Mouse (Mus musculus): ENCODE measurements around the gene Aasdh. TPM values are rescaled to one million over a fixed set of nuclear protein-coding genes. Genes with fewer than 3 reads are reported as not detected.
A peak's percentile ranks its signal among the peaks of the same experiment; 100 is the strongest.

Aasdh gene
- total RNA-seq (2021) = 10 to 100 TPM; 10.6 to 12.1 TPM
- long read RNA-seq, experiment 1, partial matches to known transcripts = 1 of 8 reads
- long read RNA-seq, experiment 1, other reads (novel, unspliced or antisense) = 4 of 8 reads
- long read RNA-seq, experiment 2, partial matches to known transcripts = 0 of 9 reads
- long read RNA-seq, experiment 2, other reads (novel, unspliced or antisense) = 8 of 9 reads

DNA sequence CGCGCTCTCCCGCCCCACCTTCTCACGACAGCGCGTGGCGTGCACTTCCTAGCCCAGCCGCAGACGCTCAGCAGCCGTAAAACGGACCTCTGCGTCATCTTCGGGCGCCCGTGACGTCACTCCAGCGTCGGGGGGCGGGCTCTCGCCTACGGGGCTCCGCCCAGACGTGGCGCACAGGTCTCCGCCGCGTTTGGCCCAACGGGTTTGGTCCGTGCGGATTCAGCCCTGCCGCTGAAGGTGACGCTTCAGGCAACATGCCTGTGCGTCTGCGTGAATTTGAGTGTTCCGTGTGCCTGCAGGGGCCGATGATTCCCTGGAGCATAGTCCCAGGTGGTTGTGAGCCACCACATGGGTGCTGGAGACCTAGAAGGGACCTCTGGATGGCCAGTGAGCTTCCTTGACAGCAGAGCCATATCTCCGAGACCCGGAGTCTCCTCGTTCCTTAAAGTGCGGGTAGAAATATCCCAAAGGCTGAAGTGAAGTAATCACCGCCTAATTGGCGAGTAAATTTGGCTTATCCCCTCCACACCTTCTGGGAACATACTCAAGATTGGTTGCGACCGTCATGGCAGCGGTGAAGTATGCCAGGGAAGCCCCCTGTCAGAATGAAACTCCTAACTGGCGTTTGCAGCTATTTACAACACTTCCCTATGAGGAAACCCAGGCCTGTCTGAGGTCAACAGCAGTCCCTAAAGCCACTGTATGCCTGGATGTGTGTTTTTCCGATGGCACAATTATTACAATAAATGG lies at the start of gene Aasdh:
TSS of gene Aasdh (minus strand) at position 110 of the 750 bp plus-strand sequence.
- DNase-seq (ENCODE audit: low spot score) = peak; percentile 95

DNA sequence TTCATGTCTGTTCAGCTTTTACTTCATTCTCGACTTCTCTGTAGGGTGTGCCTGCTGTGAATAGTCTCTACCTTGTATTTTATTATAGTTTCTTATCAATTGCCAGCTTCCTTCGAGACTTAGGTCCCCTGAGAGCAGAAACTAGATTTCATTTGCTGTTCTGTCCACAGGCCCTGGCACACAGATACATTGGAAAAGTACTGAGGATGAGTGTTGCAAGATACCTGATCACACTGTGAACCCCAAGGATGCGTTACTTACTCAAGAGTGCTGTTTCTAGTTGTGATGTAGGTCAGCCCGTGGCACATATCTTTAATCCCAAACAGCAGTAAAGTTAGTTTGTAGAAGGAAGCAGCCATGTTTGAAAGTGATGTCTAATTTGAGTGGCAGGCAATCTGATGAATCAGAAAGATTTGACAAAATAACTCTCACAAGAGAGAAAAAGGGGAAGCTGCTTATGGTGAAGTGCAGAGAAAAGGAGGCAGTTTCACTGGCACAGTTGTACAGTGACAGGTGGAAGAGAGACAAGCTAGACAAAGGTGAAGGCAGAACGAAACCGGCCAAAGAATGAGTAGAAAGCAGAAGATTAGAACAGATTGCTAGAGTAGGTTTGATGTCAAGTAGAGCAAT lies 49.1 kb upstream of the Aasdh start:
- DNase-seq (ENCODE audit: low spot score) = no peak

DNA sequence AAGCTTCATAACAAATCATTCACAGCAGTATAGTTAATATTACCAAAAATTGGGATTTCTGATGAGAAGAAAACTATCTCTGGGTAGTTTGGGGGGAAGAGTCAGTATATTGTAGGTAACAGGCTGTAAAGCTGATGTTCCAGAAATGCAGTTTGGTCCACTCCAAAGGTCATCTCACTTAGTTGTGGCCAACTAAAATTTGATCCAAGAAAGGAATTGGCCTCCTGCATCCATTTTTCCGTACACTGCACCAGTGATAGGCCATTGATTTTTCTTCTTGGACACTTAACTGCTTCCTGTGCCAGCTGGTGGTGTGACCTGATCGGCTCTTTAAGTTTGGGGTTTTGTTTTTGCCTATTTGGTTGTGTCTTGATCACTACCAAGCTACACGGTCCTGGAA lies 48.5 kb upstream of the Aasdh start:
- no peak for DNase-seq (ENCODE audit: low spot score)

DNA sequence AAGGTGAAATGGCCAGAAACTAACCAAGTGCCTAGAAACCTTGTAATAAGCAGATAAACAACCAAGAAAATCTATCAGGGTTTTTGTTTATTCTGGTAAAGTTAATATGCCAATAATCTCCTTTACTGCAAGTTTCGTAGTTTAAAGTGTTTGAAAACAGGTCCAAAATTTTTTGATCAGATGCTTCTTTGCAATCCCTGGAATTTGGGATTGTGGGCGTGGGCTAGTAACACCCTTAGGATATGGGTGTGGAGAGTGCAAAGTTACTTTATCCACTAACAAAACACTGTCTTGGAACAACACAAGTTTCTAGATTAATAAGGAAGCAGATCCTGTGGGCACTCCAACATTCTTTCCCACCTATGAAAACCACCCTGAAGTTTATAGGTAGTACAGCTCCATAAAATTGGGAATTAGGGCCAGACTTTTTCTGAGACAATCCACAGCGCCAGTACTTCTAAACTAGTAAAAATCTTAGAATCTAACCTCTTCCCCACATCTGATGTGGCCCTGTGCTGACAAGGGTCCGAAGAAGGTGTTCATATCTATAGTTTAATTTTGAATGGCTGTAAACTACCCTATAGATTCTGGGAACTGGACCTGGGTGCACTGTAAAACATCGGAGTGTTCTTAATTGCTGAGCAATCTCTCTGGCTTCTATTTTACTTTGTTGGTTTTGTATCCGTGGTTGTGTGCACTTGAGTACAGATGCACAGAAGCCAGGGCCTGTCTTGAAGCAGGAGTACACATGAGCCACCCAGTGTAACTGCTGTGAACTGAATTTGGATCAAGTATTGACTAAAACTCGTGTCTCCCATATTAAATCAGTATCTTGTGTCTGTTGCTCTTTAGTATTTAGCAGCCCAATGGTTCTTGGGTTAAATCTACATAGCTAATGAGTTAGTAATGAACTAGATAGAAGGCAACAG lies 47.1 kb upstream of the Aasdh start:
- DNase-seq (ENCODE audit: low spot score) = no peak

DNA sequence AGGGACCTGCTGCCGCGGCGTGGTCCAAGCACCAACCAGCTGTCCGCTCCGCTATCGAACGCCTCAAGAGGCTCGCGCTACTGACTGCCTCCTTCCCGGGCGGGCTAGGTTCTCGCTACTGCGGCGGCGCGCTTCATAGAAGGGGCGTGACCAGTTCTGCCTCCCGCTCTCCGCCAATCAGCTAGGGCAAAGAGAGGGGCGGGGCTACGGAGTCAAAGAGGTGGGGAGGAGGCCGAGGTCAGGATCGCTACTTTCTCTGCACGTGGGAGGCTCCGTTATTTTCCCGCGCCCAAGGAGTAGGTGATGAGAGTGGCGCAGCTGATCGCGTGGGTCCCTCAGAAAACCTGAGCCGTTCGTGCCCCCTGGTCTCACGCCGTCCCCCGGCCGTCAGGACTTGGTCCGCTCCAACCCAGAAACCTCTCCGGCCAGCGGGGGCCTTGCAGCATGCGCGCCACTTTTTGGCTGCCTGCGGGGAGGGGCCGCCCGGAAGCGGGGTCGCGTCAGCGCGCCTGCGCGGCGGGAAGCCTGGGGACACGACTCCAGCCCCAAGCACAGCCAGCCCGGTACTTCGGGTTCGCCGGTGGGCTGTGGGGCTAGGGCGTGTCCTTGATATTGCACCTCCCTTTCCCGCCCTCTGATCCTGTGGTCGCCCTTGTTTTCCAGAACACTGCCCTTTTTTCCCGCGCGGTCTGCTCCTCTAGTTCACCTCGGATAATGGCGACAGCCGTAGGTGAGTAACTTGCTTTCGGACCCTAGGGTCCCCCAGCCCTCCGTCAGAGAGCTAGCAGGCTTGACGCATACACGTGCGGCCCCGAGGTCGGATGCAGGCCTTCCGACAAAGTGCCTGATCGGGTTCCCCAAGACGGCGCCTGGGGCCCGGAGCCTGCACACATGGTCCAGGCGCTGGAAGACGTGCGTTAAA lies 46.1 kb upstream of the Aasdh start, which contains the start of the genes Paics and Ppat:
TSS of gene Paics (plus strand) at position 202 of the 922 bp plus-strand sequence.
TSS of gene Ppat (minus strand) at position 473 of the 922 bp plus-strand sequence.
- peak; percentile 99 for DNase-seq (ENCODE audit: low spot score)

DNA sequence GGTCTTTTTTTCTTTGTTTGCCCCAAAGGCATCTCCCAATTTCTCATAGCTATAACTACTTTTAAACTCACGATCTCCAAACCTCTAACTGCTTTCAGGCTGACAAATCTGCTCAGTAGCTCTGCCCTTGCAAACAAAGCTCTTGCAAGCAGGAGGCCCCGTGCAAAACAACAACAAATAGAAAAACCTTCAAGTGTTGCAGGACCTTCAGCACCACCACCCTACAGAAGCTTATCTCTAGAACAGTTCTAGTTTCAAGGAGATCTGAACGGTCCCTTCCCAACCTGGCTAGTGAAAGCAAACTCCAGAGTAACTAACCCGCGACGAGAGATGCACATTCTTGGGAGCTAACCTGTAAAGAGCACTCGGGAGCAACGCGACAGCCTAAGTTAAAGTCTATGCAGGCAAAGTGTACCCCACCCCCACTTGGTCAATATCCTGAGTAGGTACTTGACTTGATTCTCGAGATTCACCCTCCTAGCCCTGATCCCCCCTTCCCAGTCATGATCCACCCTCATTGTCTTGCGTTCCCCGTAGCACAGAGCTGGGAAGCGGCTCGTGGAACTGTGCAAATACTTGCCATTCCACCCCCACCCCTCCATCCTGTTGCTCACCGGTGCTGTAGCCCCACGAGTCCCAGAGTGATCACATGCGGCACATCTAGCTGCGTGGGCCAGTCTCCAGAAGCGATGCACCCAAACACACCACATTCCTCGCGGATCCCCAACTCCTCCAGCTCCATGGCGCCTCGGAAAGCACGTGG lies 45.2 kb upstream of the Aasdh start:
- DNase-seq (ENCODE audit: low spot score) = no peak

DNA sequence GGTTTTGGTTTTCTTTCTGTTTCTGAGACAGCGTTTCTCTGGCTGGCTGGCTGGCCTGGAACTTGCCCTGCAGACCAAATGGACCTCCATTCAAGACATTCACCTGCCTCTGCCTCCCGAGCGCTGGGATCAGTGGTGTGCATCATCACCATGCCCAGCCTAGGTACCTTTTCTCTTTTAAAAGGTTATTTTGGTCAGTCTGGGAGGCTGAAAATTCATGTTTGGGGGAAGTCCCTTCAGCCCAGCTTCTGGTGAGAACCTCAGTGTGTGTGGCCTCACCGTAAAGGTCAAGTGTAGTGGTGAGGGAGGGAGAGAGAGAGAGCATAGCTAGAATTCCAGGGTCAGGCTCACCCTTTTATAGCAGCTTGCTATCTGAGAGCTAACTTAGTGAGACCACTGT lies 42.4 kb upstream of the Aasdh start:
- DNase-seq (ENCODE audit: low spot score) = no peak

DNA sequence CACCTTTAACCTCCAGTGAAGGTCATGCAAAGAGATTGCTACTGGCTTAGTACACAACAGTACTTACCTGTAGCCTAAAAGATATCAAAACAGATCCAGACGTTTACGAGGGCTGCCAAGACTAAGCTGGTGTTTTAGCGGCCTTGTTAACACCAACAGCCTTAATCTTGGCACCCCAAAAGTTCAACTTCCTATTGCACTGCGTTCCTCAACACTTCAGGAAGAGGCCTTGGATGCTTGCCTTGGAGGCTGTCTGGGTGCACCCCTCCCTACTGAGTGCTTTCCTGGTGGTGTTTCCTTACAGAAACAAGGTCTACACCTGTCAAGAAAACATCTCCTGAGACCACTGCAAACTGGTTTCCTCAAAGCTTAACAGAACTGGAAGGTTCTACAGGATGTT lies 41.8 kb upstream of the Aasdh start:
- no peak for DNase-seq (ENCODE audit: low spot score)

DNA sequence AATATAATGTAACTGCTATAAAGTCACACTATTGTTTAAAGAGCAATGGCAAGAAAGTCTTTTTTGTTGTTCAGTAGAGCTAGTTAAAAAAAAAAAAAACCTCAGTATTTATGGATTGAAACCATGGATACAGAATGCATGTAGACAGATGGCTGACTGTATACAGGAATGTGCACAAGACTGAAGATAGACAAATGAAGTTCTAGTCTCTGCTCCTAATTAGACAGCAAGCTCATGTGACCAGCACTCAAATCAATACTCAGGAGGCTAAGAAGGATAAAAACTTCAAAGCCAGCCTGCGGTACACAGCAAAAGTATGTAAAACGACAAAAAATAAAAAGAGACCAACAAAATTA lies 40.3 kb upstream of the Aasdh start:
- DNase-seq (ENCODE audit: low spot score) = no peak

DNA sequence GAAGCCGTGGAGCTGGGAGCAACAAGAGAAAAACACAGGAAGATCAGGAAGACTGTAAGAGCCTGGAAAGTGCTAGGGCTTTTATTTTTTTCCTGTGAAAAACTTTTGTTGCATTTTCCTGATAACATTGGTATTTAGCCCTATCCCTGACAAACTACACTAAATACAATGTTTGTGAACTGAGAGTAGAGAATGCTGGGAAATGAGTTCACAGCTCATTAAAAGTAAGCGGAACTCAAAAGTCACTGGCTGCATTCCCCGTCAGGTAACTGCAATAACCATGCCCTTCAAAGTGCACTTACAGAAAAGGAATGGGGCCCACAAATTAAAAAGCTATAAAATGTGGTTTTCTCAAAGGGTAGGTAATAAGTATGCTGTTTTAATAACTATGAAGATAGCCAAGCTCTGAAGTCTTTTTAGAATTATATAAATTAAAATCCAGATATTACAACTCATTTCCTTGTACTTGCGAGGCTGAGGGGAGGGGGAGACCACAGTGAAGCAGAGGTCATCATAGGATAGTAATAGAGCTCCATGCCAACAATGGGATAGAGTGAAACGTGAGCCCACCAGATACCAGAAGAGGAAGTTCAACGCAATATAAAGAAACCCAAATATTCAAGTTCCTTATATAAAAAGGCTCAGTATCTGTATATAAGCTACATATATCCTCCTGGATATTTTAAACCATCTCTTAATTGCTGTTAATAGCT lies 39.8 kb upstream of the Aasdh start:
- no peak for DNase-seq (ENCODE audit: low spot score)

DNA sequence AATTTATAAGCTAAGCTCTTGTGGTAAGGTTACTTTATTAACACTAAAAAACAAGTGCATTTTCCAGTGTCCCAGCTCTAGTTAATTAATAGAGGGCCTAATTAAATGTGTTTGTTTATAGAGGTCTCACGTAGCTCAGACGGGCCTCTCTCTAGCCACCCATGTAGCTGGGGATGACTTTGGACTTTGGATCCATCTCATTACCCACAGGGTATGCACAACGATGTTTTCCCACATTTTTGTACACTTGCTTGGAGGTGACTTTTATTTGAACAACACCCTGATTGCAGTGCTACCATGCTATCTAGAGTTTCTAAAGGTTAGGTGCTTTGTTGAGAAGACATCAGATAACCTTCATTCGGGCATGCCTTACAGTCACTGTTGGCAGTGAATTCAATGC lies 37.2 kb upstream of the Aasdh start:
- DNase-seq (ENCODE audit: low spot score) = no peak

DNA sequence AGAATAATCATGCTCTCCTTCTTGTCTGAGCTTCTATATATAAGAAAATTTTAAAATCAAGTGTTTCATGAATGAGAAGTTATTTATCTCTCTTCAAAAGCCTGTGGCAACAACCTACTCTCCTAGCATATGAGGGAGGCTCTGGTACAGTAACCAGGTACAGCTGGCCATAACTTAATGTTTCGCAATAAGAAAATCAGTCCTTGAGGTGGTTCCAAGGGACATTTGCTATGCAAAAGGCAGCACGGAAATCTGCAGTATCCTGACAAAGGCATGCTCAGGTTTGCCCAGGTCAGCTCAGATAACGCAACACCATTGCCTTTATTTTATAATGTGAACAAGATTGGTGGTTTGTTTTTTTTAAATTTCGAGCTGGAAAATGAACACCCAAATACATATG lies 36.7 kb upstream of the Aasdh start:
- DNase-seq (ENCODE audit: low spot score) = no peak

DNA sequence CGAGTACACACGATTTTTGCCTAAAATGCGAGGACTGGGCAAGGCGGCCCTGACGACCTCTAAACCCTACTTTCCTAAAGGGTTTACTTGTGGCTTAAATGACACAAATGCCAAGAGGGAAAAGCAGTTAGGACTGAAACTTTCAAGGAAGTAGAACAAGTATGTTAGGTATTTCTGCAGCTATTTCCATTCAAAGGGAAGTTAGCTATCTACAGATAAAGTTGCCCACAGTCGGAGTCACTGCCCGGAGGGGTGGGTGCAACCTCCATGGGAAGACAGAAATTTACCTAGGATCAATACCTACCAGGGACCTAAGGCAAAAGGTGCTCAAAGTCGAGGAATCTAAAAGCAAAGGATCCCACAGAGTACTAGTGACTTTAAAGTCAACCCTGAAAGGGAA lies 34.4 kb upstream of the Aasdh start:
- DNase-seq (ENCODE audit: low spot score) = no peak

DNA sequence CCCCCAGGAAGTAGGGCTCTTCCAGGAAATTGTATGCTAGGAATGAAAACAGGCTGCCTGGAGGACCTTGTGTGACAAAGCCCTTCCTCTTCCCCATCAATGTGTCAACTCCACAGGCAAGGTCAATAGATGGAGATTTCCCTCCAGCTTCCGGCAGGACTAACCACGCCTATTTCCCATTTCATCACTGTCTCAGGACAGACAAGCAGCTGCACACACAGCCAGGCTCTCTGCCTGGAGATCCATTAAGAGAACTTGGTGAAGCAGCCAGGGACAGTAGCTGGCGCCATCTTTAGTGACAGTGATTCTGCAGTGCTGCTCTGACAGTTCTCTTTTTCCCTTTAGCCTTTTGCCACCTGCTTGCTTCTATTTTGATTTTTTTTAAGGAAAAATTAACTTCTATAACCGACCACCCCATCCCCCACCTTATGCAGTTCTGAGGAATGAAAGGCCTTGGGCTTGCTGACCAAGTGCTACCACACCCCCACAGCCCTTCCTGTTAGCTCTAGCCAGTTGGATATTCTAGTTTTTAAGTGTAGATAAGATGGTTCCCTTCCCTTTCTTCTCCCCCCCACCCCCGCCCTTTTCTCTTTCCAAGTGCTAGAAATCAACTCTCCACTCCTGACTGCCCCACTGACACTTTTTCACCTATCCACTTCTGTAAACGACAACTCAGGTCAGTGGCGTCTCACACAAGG lies 24.0 kb upstream of the Aasdh start:
- no peak for DNase-seq (ENCODE audit: low spot score)

DNA sequence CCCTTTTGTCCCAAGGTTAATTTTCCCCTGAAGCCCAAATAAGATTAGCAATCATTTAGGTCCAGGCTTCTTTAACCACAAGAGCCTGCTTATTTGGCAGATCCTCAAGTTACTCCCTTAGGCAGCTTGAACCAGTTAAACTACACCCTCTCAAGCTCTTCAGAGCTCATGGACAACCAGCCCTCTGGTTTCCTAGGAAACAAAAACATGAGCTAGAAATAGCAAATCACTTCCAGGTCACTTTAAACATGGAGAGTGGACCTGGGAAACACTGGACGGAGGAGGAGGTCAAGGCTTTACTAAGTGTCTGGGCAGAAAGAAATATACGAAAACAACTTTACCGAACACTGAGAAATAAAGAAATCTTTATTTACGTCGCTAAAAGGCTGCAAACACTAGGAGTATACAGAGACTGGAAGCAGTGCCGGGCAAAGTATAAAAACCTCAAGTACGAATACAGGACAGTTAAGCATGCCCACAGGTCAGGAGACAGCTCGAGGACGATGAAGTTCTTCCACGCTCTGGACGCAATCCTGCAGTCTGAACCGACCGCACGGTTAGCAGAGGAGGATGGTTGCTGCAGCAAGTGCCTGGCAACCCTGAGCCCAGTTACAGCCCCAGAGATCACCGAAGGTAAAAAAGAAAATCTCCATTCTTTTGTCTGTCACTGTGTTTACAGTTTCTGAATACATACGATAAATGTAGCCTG lies 23.0 kb upstream of the Aasdh start:
- peak; percentile 60 for DNase-seq (ENCODE audit: low spot score)

DNA sequence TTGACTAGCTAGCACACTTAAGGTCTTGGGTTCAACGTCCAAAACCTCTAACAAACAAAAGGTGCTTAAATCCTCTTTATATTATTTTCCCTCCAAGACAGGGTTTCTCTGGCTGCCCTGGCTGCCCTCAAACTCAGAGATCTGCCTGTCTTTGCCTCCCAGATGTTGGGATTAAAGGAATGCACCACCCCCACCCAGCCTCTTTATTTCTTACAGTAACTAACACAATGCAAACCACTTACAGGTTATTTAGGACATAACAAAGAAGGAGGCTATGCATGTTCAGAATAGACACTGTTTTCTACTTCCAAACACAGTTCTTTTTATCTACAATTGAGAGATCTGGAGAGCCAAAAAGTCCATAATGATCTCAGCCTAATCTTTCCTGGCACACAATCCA lies 19.0 kb upstream of the Aasdh start:
- DNase-seq (ENCODE audit: low spot score) = no peak

DNA sequence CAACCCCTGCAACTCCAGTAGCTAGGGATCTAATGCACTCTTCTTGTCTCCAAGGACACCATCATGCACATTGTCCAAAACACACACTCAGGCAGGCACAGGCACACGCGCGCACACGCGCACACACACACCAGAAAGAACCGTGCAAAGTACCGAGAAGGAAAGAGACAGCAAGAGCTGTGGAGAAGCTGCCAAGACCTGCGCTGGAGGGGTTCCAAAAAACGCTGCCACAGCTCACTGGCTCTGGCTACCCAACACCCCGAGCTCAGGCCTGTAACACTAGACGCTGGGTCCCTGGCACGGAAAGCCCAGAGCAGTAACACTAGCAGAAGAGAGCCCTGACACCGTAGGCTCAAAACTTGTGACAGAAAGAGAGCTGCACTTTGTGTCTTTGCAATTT lies 18.1 kb upstream of the Aasdh start:
- peak; percentile 91 for DNase-seq (ENCODE audit: low spot score)

DNA sequence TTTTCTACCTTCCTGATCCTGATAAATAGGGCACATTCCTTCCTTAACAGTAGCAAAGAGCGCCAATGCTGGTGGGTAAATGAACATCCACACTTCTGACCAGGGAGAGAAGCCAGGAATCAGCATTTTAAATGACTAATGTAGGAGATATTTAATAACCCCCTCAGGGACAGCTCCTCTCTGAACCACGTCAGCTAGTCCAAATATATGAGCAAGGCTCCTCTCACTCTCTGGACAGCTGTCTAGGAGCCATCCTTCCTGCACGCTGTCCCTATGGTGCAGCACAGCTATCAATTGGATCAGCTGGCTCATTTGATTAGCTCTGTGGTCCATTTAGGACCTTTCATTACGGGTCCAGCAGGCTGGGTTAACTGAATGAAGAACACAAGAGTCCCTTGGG lies 17.5 kb upstream of the Aasdh start:
- peak; percentile 26 for DNase-seq (ENCODE audit: low spot score)
